Mouse (Mus musculus): ENCODE data around the gene Zfp651.

Zfp651 gene

DNA sequence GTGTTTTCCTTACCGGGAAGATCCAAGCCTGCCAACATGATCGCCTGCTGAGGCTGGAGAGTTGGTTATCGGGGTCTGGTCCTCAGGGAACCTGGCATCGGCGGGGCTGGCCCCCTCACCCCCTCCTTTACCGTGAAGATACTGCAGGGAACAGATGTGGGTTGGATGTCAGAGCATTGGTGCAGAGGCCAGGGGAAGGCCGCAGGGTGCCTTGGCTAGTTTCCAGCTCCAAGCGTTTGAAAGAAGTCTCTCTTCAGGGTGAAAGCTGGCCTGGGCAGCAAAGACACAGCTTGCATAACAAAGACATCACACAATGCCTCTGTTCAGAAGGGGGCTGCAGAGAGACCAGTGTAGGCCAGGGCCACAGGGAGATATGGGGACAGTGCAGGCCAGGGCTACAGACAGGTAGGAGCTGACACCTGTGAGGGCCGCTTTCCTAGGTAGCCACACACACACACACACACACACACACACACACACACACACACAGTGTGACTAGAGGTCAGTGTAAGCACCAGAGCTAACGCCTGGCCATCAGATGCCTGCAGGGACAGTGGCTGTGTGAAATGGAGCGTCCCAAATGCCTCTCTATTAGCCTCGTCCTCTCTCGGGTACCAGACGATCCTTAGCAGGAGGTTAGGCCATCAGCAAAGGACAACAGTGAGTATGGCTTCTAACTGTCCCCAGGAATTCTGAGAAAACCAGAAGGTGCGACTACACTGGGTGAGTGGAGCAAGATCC is 51.1 kb downstream of the Zfp651 start:
- no peak for DNase-seq (ENCODE audit: low read depth, low spot score)

DNA sequence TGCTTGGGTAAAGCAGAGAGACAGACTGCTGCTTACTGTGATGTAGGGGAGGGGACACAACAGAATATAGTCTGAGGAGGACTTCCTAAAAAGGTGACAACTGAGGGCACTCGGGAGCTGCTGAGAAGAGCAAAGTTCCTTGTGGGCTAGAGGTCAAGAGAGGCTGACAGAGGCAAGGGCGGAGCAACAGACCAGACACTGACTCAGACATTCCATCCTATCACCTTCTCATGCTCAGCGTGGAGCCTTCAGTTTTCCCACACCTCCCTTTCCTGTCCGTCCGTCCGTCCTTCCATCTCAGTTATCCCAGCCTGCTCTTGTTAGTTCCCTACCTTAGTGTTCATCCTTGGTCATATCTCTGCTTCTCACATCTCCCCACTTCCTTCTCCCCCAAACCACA is 56.1 kb downstream of the Zfp651 start:
- DNase-seq (ENCODE audit: low read depth, low spot score), result no peak

DNA sequence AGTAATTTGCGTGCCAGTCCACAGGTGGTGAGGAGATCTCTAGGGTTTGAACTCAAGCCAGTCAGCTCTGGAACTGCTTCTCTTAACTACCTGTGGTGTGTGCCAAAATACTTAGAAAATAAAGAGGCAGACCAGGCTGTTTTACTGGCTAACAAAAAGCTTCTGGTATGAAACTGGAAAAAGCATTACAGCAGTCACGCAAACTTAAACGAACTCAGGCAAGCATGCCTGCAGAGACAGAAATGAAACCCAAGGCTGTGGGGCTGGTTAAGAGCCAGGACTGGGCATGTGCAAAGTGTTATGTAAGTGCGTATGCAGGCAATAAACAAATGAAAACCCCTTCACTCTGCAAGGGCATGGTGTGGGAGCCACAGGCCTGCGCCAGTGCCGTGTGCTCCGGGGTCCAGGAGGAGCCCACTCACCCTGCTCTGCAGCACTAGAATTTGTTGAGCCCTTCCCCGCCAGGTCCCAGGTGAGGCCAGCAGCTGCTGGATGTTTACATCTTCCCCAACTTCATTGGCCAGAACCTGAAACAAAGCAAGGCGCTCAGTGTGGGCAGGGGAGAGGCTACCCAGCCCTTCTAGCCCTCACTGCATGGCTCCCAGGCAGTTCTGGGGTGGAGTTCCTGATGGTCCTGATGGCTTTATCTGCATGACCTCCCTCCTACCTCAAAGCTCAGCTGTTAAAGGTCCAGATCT is 60.1 kb downstream of the Zfp651 start:
- no peak for DNase-seq (ENCODE audit: low read depth, low spot score)

DNA sequence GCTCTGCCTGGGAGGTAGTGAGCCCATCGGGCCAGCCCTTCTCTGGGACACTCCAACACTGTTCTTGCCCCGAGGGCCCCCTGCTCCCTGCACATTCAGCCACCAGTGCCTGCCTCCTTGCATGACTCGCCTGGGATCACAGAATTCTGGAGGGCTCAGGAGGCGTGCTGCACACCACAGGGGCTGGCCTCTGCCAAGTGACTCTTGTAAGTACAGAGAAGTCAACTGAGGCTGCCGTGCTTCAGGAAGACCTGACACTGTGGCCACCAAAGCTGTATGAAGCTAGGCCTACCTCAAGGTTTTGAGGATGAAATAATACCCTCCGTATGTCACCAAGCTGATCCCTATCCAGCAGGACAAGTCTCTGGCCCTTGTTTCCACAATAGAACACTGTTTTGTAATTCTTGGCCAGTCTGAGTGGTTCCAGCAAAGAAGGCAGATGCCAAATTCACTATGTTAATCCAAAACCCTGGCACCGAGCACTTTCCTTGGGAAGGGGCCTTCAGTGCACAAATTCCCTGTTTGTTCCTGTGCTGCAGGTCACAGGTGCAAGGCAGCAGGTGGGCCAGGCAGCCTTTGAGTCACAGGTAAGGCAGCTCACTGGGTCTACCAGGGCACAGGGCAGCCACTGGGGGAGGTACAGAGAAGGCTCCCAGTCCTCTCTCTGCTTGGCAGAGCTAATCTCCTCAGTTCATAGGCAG is 60.8 kb downstream of the Zfp651 start:
- no peak for DNase-seq (ENCODE audit: low read depth, low spot score)

DNA sequence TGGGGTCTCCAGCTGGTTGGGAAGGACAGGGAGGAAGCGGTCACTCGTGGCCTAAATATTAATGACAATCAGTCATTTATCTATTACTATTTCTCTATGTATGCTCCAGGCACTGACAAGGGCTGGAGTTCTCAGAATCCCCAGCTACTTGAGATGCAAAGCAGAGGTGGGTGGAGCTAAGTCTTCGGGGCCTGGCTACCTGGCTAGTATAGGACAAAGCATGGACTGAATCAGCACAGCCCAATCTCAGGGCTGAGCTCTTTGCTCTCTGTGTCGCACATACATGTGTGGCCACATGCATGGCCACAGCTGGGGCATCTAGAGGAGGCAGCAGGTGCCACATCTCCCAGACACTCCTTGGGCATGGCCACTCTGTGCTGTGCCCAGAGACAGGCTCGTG is 61.6 kb downstream of the Zfp651 start:
- no peak for DNase-seq (ENCODE audit: low read depth, low spot score)

Measured in brain, embryonic 18.5 days (tissue).